Mouse (Mus musculus): ENCODE results near the gene Chst12. TPM values are rescaled to one million over a fixed set of nuclear protein-coding genes. Genes with fewer than 3 reads are reported as not detected.

Gene Chst12
- total RNA-seq, 2 experiments from 2014 or later, result 39.4 to 68.5 TPM

GRCm38 (mm10) chr5:140517159-140517920 lies 12.0 kb downstream of the Chst12 start:
- no peak for ATAC-seq (replicated peaks; ENCODE audit: poor library complexity)

- no peak for ATAC-seq (replicated peaks; ENCODE audit: poor library complexity)
These were observed 12.5 kb downstream of the Chst12 start for GRCm38 (mm10) chr5:140517921-140518230.

DNA sequence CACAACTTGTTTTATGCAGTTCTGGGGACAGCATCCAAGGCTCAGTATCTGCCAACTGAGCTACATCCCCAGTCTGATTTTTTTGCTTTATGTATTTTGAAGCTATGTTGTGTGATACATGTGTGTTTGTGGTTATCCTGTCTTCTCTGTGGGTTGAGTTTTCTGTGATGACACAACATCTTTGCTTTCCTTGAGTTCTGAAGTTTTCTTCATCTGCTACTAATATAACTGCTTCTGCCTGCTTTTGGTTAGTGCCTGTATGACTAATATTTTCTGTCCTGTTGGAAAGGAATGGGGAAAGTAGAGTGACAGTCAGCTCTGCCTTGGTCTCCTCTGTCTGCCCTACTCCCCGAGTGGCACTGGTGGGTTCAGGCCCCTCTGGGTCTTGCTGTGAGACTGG lies 15.8 kb downstream of the Chst12 start:
- no peak for ATAC-seq (replicated peaks; ENCODE audit: poor library complexity)

DNA sequence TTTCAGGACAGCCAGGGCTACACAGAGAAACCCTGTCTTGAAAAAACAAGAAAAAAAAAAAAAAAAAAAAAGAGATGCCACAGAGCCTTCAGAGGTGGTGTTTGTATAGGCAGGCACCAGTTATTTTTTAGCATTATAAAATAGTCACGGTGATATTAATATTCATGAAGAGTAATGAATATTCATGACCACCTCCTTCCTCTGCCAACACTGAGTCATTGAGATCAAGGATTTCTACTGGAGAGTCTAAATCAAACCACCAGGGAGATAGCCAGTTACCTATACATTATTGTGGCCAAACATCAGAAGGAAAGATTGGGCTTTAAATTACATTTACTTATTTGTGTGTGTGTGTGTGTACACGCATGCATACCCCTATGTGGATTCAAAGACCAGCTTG lies 21.4 kb downstream of the Chst12 start:
- ATAC-seq (replicated peaks; ENCODE audit: poor library complexity), result no peak

- no peak for ATAC-seq (replicated peaks; ENCODE audit: poor library complexity)
These were observed 32.8 kb downstream of the Chst12 start for GRCm38 (mm10) chr5:140538111-140538683.

DNA sequence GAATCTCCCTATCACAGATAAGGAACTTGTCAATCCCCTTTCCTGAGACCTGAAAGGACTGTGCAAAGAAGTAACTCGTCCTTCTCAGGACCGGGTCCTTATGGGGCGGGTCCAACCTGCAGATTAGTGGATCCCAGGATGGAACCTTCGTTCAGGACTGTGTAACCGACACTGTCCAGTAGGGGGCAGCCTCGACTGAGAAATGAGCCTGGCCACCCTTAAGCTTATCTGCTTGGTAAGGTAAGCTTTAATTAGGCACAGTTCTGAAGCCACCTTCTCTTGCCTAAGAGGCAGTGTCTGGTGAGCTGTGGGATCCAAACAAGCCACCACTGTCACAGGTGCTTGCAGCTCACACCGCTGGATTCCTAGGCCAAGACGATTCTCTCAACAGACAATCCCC lies 34.8 kb downstream of the Chst12 start:
- ATAC-seq (replicated peaks; ENCODE audit: poor library complexity), result peak; percentile 90

DNA sequence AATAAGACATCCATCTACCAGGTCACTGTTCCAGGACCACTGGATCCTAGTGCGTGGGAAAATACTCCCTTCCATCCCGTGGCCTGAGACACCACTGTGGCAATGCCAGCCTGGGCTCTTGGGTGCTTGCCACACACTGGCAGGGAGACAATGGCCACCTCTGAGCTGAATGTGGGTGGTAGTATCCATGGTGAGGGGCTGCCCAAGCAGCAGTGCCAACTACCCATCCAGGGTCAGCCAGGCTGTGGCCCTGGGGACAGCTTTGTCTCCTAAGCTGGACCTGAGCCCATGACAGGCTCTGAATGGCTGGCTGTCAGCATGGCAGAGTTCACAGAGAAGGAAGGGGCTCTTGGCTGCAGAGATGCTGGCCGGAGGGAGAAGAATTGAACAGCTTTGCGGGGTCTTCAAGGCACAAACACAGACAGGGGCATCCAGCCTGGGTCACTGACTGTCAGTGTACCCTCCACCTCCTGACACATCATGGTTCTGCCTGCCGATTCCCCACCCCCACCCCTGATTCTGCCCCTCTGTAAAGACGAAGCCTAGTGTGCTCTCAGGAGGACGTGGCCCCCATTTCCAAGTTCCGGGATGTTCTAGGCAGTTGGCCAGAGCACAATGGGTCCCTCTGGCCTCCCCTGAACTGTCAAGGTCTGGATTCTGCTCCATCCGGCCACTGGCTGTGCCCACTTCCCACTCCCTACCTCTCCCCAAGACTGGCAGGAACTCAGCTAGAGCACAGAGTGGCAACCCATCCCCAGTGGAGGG lies 37.6 kb downstream of the Chst12 start:
- ATAC-seq (replicated peaks; ENCODE audit: poor library complexity), result no peak

GRCm38 (mm10) chr5:140545651-140546050 lies 40.3 kb downstream of the Chst12 start:
- ATAC-seq (replicated peaks; ENCODE audit: poor library complexity), result no peak

GRCm38 (mm10) chr5:140546332-140546731 lies 41.0 kb downstream of the Chst12 start:
- ATAC-seq (replicated peaks; ENCODE audit: poor library complexity), result no peak

- ATAC-seq (replicated peaks; ENCODE audit: poor library complexity), result no peak
These were observed 44.1 kb downstream of the Chst12 start for GRCm38 (mm10) chr5:140549306-140550047.

DNA sequence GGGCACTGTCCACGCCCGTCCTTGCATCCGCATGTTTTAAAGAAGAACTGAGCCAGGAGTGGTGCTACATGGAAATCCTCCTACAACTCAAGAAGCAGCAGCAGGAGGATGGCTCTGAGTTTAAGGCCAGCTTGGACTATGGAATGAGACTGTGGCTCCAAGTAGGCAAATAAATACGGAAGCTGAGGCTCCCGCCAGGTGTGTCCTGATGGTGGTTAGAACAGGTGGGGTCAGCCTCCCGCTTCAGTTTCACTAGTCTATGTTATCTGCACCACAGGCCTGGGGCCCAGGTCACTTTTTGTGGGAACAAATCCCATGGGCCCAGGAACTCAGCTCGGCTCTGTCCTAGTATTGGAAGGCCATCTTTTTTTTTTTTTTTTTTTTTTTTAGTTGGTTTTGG lies 48.4 kb downstream of the Chst12 start:
- no peak for ATAC-seq (replicated peaks; ENCODE audit: poor library complexity)

DNA sequence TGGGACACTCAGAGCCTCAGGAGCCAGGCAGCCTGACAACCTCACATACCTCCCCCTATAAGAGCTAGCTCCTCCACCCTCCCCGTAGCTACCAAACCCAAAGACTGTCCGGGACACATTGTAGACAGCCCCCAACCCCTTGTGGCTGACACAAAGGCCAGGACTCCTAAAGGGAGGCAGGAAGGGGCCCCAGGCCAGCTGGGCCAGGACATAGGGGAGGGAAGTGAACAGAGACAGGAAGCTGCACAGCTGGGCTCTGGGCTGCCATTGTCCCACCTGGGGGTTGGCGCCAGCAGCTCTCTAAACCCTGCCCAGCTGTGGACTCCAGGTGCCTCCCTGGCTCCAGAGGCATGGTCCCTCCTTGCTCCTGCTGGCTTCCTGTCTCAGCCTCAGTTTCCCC lies 51.5 kb downstream of the Chst12 start:
- 0 out of 2 replicates have a peak, but pooled peaks have one; percentile 20 for ATAC-seq (replicated peaks; ENCODE audit: poor library complexity)

DNA sequence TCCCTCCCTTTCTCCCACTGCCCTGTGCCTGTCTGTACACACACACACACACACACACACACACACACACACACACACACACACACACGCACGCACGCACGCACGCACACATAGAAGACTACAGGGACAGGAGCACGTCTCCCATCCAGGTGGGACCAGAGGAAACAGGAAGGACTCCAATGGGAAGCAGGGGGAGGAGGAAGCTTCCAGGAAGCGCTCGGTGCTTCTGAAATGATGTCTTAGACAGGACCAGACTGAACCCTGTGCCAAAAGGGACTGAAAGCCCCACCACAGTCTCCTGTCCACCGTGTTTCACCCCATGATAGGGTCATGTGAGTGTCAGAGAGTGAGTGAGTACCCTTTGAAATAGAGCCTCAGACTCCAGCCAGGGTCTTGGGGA lies 57.3 kb downstream of the Chst12 start:
- ATAC-seq (replicated peaks; ENCODE audit: poor library complexity), result no peak

GRCm38 (mm10) chr5:140564896-140565295 lies 59.5 kb downstream of the Chst12 start, which contains the start of gene Grifin:
Grifin (minus strand) TSS chr5:140565071.
- ATAC-seq (replicated peaks; ENCODE audit: poor library complexity), result no peak

- ATAC-seq (replicated peaks; ENCODE audit: poor library complexity), result no peak
These were observed 60.1 kb downstream of the Chst12 start for GRCm38 (mm10) chr5:140565451-140565850.

GRCm38 (mm10) chr5:140565856-140566255 lies 60.5 kb downstream of the Chst12 start:
- peak; percentile 47 for ATAC-seq (replicated peaks; ENCODE audit: poor library complexity)

DNA sequence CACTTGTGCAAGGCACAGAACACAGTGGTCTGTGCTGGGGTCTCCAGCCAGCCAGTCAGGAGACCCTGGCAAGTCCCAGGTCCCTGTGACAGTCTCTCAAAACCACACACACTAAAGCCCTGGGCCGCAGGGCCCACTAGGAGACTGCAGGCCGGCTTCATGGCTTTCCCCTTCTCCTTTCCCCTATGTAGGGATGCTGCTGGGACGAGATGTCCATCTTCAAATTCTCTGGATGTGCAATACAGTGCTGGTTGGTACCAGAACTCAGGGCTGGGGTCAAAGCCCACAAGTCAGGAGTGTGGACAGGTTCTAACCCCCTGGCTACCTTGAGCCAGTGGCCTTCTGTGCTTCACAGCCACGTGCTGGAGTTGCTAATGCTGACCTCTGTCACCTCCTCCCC lies 60.9 kb downstream of the Chst12 start:
- ATAC-seq (replicated peaks; ENCODE audit: poor library complexity), result no peak

DNA sequence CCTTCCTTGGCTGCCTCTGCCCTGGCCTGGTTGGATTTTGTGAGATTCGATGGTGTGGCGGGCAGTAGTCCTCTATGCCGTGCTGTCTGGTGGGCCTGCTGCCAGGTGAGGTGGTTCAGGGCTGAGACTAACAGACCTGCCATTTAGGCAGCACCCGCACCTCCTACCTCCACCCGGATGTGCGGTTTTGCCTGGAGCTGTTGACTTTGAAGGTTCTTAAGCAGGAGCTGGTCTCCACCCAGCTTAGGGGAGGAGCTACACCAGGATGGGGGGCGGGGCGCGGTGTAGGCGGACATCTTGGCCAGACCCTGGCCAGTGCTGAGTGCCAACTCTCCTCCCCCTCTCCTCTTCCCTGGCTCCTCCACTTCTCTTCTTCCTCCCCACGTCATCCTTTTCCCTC lies 62.0 kb downstream of the Chst12 start:
- ATAC-seq (replicated peaks; ENCODE audit: poor library complexity), result peak; percentile 79

DNA sequence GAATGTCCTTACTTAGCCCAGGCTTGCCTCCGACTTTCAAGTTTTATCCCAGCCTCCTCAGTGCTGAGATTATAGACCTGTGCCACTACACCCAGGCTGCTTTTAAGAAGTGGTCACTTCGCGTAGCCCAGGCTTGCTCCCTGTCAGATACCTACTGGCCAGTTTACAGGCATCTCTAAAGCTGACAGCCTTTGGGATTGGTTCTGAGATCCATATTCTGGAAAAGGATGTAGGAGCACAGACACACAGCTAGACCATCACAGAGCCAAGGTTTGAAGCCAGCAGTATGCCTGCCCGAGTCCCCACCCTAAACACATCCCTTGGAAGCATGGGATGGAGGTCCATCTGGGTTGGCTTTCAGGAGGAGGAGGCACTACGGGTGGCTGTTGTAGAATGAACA lies 62.4 kb downstream of the Chst12 start:
- no peak for ATAC-seq (replicated peaks; ENCODE audit: poor library complexity)

DNA sequence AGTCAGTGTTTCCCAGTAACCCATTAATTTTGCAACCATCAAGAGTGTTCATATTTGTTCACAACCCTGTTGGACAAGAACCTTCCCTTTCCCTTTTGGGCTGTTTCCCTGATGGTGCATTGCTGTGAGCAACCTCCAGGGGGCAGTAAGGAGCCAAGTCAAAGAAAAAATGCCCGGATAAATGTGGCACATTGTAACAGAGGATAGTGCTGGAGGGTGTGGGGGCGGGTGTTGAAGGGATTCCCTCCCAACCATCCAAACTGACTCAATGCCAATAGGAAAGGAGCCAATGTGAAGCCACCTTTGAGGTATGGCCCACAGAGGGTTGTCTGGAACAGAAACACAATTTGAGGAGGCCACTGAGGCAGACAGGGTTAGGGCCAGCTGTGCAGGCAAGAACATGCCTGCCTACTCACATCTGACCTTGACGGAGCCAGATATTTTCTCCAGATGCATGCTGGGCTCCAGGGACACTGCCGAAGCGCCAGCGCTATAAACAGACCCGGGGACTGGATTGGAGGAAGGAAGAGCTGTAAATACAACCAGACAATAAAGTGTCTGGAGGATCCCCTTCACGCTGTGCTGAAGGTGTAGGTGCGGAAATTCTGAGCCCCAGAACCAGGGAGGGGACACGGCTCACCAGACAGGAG lies 63.1 kb downstream of the Chst12 start:
- ATAC-seq (replicated peaks; ENCODE audit: poor library complexity), result peak; percentile 68
